Mouse (Mus musculus): Measurements from ENCODE around the gene Magi1. TPM values are rescaled to one million over a fixed set of nuclear protein-coding genes. Genes with fewer than 3 reads are reported as not detected.

Magi1 gene
- total and polyA plus RNA-seq, 3 experiments: not detected

DNA sequence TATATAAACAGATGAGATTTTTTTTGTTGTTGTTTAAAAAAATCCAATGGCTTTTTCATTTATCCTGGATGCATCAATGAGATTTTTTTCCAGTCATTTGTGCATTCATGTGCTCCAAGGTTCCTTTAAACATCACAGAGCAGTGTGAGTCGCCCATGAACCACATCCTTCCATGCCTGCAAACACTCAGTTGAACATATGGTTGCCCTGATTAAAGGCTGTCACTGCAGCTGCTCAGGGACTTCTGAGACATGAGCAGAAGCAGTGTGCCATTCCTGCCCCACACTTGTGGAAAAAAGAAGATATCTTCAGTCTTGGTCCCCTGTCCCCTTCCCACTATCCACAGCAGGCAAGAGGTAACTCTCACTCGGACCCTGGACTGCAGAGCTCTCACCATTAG is 133.9 kb downstream of the Magi1 start:
- dilution Hi-C loops (cut with MboI; ENCODE audit: extremely low pct_ligation_motif_present, extremely low pct_unique_long_range_greater_than_20kb, low sequenced_read_pairs) (no loop called here), in situ Hi-C loops (cut with MboI; ENCODE audit: low pct_ligation_motif_present, low pct_unique_long_range_greater_than_20kb, low sequenced_read_pairs) (no loop called here)
- Histone ChIP-seq H3K27ac (ENCODE audit: insufficient read depth, low read depth) (no peak overlapping the region), H3K79me2 (replicated peaks; ENCODE audit: control insufficient read depth, extremely low read depth, insufficient read depth, poor library complexity, severe bottlenecking) (no peaks in the 10 kb centered on the region), H3K4me2 (ENCODE audit: insufficient read depth, low read depth, poor library complexity, severe bottlenecking) (no peak overlapping the region), H3K4me3 (replicated peaks in 1 of 3; ENCODE audit: low read depth in 2 of 3, low read length in 2 of 3, poor library complexity in 1 of 3) (no peak overlapping the region), H3K9ac (ENCODE audit: insufficient read depth, low read depth) (no peak overlapping the region), H3K36me3 (replicated peaks in 1 of 2; ENCODE audit: control insufficient read depth in 1 of 2, insufficient read depth in 1 of 2, low read length in 1 of 2) (no peaks in the 10 kb centered on the region), H3K4me1 (ENCODE audit: control insufficient read depth in 1 of 2, insufficient read depth in 2 of 2) (no peaks in the 10 kb centered on the region), H3K9me3 (replicated peaks; ENCODE audit: low read length) (peaks cover 67% of the 10 kb centered on the region), H3K27me3 (replicated peaks) (no peaks in the 10 kb centered on the region)
- TF ChIP-seq RCOR1 (conservative IDR thresholded peaks at IDR 0.05; ENCODE audit: low read depth, low read length) (no peak), USF2 (conservative IDR thresholded peaks at IDR 0.05; ENCODE audit: low read depth, low read length) (no peak), CHD1 (IDR thresholded peaks at IDR 0.05; ENCODE audit: low read depth, low read length) (no peak), UBTF (IDR thresholded peaks at IDR 0.05; ENCODE audit: low read depth, low read length) (no peak), NRF1 (IDR thresholded peaks at IDR 0.05; ENCODE audit: low read depth, low read length) (no peak), KAT2A (IDR thresholded peaks at IDR 0.05; ENCODE audit: insufficient replicate concordance, low read length) (no peak), JUND (conservative IDR thresholded peaks at IDR 0.05; ENCODE audit: low read depth, low read length) (no peak), SIN3A (IDR thresholded peaks at IDR 0.05; ENCODE audit: low read length) (no peak), E2F4 (IDR thresholded peaks at IDR 0.05; ENCODE audit: insufficient replicate concordance, low read depth, low read length) (no peak), HCFC1 (IDR thresholded peaks at IDR 0.05; ENCODE audit: low read depth, low read length) (no peak), ELF1 (IDR thresholded peaks at IDR 0.05; ENCODE audit: low read depth, low read length) (no peak), ZNF384 (IDR thresholded peaks at IDR 0.05; ENCODE audit: low read depth, low read length) (no peak), NELFE (IDR thresholded peaks at IDR 0.05; ENCODE audit: low read depth, low read length) (no peak), CHD2 (IDR thresholded peaks at IDR 0.05; ENCODE audit: low read length) (no peak), JUN (IDR thresholded peaks at IDR 0.05; ENCODE audit: insufficient read depth, low read depth, low read length) (no peak), BHLHE40 (IDR thresholded peaks at IDR 0.05; ENCODE audit: low read depth, low read length) (no peak), TCF12 (IDR thresholded peaks at IDR 0.05; ENCODE audit: low read depth, low read length) (no peak), TBP (conservative IDR thresholded peaks at IDR 0.05; ENCODE audit: low read depth, low read length) (no peak)
- no peak for DNase-seq (ENCODE audit: extremely low read depth)

GRCm38 (mm10) chr6:94146206-94146493 is 137.6 kb downstream of the Magi1 start:
- no peak for TF ChIP-seq KAT2A (IDR thresholded peaks at IDR 0.05; ENCODE audit: insufficient replicate concordance, low read length)
- TF ChIP-seq ELF1 (IDR thresholded peaks at IDR 0.05; ENCODE audit: low read depth, low read length): no peak
- TF ChIP-seq GABPA (IDR thresholded peaks at IDR 0.05; ENCODE audit: insufficient replicate concordance, low read depth, low read length): no peak
- no peak for TF ChIP-seq E2F4 (IDR thresholded peaks at IDR 0.05; ENCODE audit: insufficient replicate concordance, low read depth, low read length)
- no peak for TF ChIP-seq IRF4 (IDR thresholded peaks at IDR 0.05; ENCODE audit: low read depth, low read length)
- no peak for TF ChIP-seq SIN3A (IDR thresholded peaks at IDR 0.05; ENCODE audit: low read length)
- dilution Hi-C loops (cut with MboI; ENCODE audit: extremely low pct_ligation_motif_present, extremely low pct_unique_long_range_greater_than_20kb, low sequenced_read_pairs) (no loop called here), in situ Hi-C loops (cut with MboI; ENCODE audit: low pct_ligation_motif_present, low pct_unique_long_range_greater_than_20kb, low sequenced_read_pairs) (no loop called here)
- Histone ChIP-seq H3K9me3 (replicated peaks; ENCODE audit: low read length) (peaks cover 73% of the 10 kb centered on the region), H3K4me1 (ENCODE audit: control insufficient read depth in 1 of 2, insufficient read depth in 2 of 2) (no peaks in the 10 kb centered on the region), H3K27me3 (replicated peaks) (no peaks in the 10 kb centered on the region), H3K36me3 (replicated peaks in 1 of 2; ENCODE audit: control insufficient read depth in 1 of 2, insufficient read depth in 1 of 2, low read length in 1 of 2) (no peaks in the 10 kb centered on the region), H3K79me2 (replicated peaks; ENCODE audit: control insufficient read depth, extremely low read depth, insufficient read depth, poor library complexity, severe bottlenecking) (no peaks in the 10 kb centered on the region), H3K4me3 (replicated peaks in 1 of 3; ENCODE audit: low read depth in 2 of 3, low read length in 2 of 3, poor library complexity in 1 of 3) (no peak overlapping the region), H3K4me2 (ENCODE audit: insufficient read depth, low read depth, poor library complexity, severe bottlenecking) (no peak overlapping the region), H3K9ac (ENCODE audit: insufficient read depth, low read depth) (no peak overlapping the region), H3K27ac (ENCODE audit: insufficient read depth, low read depth) (no peak overlapping the region)
- no peak for DNase-seq (ENCODE audit: extremely low read depth)

All from CH12.LX (cell line).